Mouse (Mus musculus) heart, postnatal 10 days (tissue): ENCODE data around the gene Mcu. TPM values are rescaled to one million over a fixed set of nuclear protein-coding genes. Genes with fewer than 3 reads are reported as not detected.

ENCODE experiments used
- DNase-seq, 2 experiments: peaks; one replicate each; pipeline ENCODE4 v3.0.0; 2021
- intact Hi-C: fragments of 180-260 bp; cut with DNase I; formaldehyde crosslinking; loops from one replicate; pipeline ENCODE4 v1.15.1; 2025
- total RNA-seq, 2 experiments: library from RNA; stranded (reverse); gene quantifications; 2 replicates each; pipeline ENCODE4 v1.2.3; 2021

Mcu gene
- total RNA-seq, 2 experiments from 2014 or later: 23.9 to 24.3 TPM

GRCm38 (mm10) chr10:59571964-59572363, 44.5 kb downstream of the Mcu start:
- intact Hi-C loops: no loop called here
- DNase-seq: no peak

GRCm38 (mm10) chr10:59571273-59571672, 45.2 kb downstream of the Mcu start:
- intact Hi-C loops: no loop called here
- DNase-seq: no peak

GRCm38 (mm10) chr10:59570780-59571179, 45.7 kb downstream of the Mcu start:
- intact Hi-C loops: no loop called here
- no peak for DNase-seq

- DNase-seq: no peak
- intact Hi-C loops: no loop called here
Measured at GRCm38 (mm10) chr10:59570360-59570759, 46.1 kb downstream of the Mcu start.

- DNase-seq: no peak
- intact Hi-C loops: no loop called here
Measured at GRCm38 (mm10) chr10:59569481-59569869, 47.0 kb downstream of the Mcu start.

GRCm38 (mm10) chr10:59568665-59569480, 47.6 kb downstream of the Mcu start:
- intact Hi-C loops: no loop called here
- no peak for DNase-seq

GRCm38 (mm10) chr10:59566968-59567367, 49.5 kb downstream of the Mcu start:
- no peak for DNase-seq
- intact Hi-C loops: no loop called here

GRCm38 (mm10) chr10:59565995-59566410, 50.5 kb downstream of the Mcu start:
- no peak for DNase-seq
- intact Hi-C loops: no loop called here

- DNase-seq: no peak
- intact Hi-C loops: no loop called here
Measured at GRCm38 (mm10) chr10:59564551-59564950, 51.9 kb downstream of the Mcu start.

- no peak for DNase-seq
Measured at GRCm38 (mm10) chr10:59562511-59562910, 54.0 kb downstream of the Mcu start.

GRCm38 (mm10) chr10:59560126-59560525, 56.4 kb downstream of the Mcu start:
- intact Hi-C loops: no loop called here
- no peak for DNase-seq

More at GRCm38 (mm10) chr10:59562511-59562910, 54.0 kb downstream of the Mcu start:
- intact Hi-C loops: no loop called here

GRCm38 (mm10) chr10:59558602-59559001, 57.9 kb downstream of the Mcu start:
- no peak for DNase-seq
- intact Hi-C loops: no loop called here

GRCm38 (mm10) chr10:59558164-59558563, 58.3 kb downstream of the Mcu start:
- intact Hi-C loops: no loop called here

GRCm38 (mm10) chr10:59556541-59556940, 60.0 kb downstream of the Mcu start:
- intact Hi-C loops: no loop called here
- DNase-seq: no peak

More at GRCm38 (mm10) chr10:59558164-59558563, 58.3 kb downstream of the Mcu start:
- DNase-seq: no peak

GRCm38 (mm10) chr10:59554243-59554642, 62.2 kb downstream of the Mcu start:
- no peak for DNase-seq
- intact Hi-C loops: no loop called here

GRCm38 (mm10) chr10:59552456-59552855, 64.0 kb downstream of the Mcu start:
- no peak for DNase-seq
- intact Hi-C loops: no loop called here

- intact Hi-C loops: no loop called here
- DNase-seq: no peak
Measured at GRCm38 (mm10) chr10:59548768-59549333, 67.6 kb downstream of the Mcu start.

GRCm38 (mm10) chr10:59548211-59548610, 68.3 kb downstream of the Mcu start:
- DNase-seq: no peak
- intact Hi-C loops: no loop called here

- intact Hi-C loops: no loop called here
- DNase-seq: no peak
Measured at GRCm38 (mm10) chr10:59547426-59547825, 69.1 kb downstream of the Mcu start.

GRCm38 (mm10) chr10:59545169-59545568, 71.3 kb downstream of the Mcu start:
- DNase-seq: no peak
- intact Hi-C loops: no loop called here

- intact Hi-C loops: no loop called here
- DNase-seq: no peak
Measured at GRCm38 (mm10) chr10:59543351-59543750, 73.1 kb downstream of the Mcu start.

GRCm38 (mm10) chr10:59541466-59541865, 75.0 kb downstream of the Mcu start:
- intact Hi-C loops: no loop called here

More at GRCm38 (mm10) chr10:59541466-59541865, 75.0 kb downstream of the Mcu start:
- no peak for DNase-seq
